Mouse (Mus musculus): ENCODE measurements around the gene Ncor2.

GRCm38 (mm10) chr5:125136996-125137671 lies 41.9 kb downstream of the Ncor2 start:
- no peak for TF ChIP-seq HCFC1 (IDR thresholded peaks at IDR 0.05; ENCODE audit: borderline replicate concordance, insufficient read depth, low read length)
- TF ChIP-seq CHD2 (IDR thresholded peaks at IDR 0.05; ENCODE audit: low read depth, low read length): no peak
